9 mouse cellular contexts compared by ENCODE assay signal in the genomic region with DNA sequence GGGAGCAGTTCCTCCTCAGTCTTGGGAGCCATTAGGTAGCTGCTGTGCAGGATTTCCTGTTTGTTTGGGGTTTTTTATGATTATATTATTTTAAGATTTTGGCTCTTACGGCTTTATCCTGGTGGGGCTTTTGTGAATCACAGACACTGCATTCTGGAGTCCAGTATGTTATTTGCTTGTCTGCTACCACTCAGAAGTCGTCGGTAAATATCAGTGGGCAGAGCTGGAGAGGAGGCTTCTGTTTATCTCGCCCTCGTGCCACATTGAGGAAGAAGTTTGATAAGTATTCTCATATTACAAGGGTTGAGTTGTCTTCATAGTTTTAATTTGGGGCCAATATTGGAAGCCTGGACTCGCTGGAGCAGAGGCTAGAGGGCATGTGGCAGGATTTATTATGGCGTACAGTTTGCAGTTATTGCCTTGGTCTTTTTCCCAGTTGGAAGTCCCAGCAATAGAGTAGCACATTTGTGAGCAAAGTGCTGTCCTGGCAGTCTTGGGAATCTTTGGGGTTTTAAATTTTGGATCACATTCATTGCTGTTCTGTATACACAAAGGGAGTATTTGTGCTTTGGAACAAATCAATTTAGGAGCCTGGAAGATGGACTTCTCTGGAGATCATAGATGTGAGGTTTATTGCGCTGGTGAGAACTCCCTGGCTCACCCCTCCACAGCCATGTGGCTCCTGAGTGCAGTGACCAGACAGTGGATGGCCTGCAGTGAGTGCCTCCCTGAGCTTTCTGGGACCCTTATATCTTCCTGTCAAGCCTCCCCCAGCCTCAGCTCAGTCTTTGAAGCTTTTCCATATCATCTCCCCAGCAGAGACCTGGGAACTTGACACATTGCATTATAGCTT.
DNase-seq lines count a peak whose midpoint lies in the region; ATAC-seq and TF ChIP-seq lines count a peak whose summit lies in the region.
"Had no signal": no experiment of that assay in that cellular context is flagged by ENCODE, and none has a peak within 500 bp of the region (broad histone marks: within the 10 kb centered on the region; RNA-seq: fewer than 3 reads in every experiment).

No protein-coding gene starts in this region.

- H3K4me3 ChIP-seq in kidney, adult 2 months (ENCODE audit: insufficient read depth, low read depth, low read length) = no peak overlapping the region
- no peak overlapping the region for H3K4me3 ChIP-seq in embryonic facial prominence, embryonic 14.5 days (ENCODE audit: low read depth, low read length)
- no peak overlapping the region for H3K4me3 ChIP-seq in hindbrain, embryonic 16.5 days (ENCODE audit: low read length)
- no peak overlapping the region for H3K4me3 ChIP-seq in midbrain, embryonic 15.5 days
- no peak overlapping the region for H3K4me3 ChIP-seq in lung, postnatal 0 days (ENCODE audit: low read depth, low read length)
- H3K4me3 ChIP-seq: megakaryocyte, embryonic 14.5 days had no signal

- H3K4me2 ChIP-seq in embryonic facial prominence, embryonic 14.5 days (ENCODE audit: low read depth, low read length) = no peak overlapping the region
- peak overlapping the region; percentile 24 for H3K4me2 ChIP-seq in hindbrain, embryonic 16.5 days (ENCODE audit: low read length)
- peak overlapping the region; percentile 22; the same call in 1 of the 2 replicates for H3K4me2 ChIP-seq in midbrain, embryonic 15.5 days
- H3K4me2 ChIP-seq in lung, postnatal 0 days (replicated peaks; ENCODE audit: low read depth, low read length) = no peak overlapping the region

- H3K9ac ChIP-seq in embryonic facial prominence, embryonic 14.5 days (ENCODE audit: low read depth, low read length) = no peak overlapping the region
- peak overlapping the region; percentile 49 for H3K9ac ChIP-seq in hindbrain, embryonic 16.5 days (ENCODE audit: low read depth, low read length)
- peak overlapping the region; percentile 31 for H3K9ac ChIP-seq in midbrain, embryonic 15.5 days
- no peak overlapping the region for H3K9ac ChIP-seq in lung, postnatal 0 days (replicated peaks; ENCODE audit: low read depth)

- peak; percentile 21 for DNase-seq in kidney, adult 2 months
- no peak for DNase-seq in kidney, adult 11 months
- DNase-seq in embryonic facial prominence, embryonic 14.5 days (ENCODE audit: low spot score) = no peak
- no peak for DNase-seq in layer of hippocampus, postnatal 14 days (ENCODE audit: low spot score in 2 of 2)
- DNase-seq in thymus, postnatal 25 days = no peak
- DNase-seq in lung, postnatal 0 days (ENCODE audit: low spot score) = no peak

- no peak for TF ChIP-seq CTCF in kidney, adult 2 months (conservative IDR thresholded peaks at IDR 0.05; ENCODE audit: insufficient read depth, insufficient read length, low read depth, low read length)
- no peak for TF ChIP-seq CTCF in lung, postnatal 0 days (IDR thresholded peaks at IDR 0.05)

- TF ChIP-seq POLR2A in kidney, adult 2 months (IDR thresholded peaks at IDR 0.05; ENCODE audit: low read depth, low read length) = no peak

- ATAC-seq in embryonic facial prominence, embryonic 14.5 days (ENCODE audit: low read depth) = no peak
- ATAC-seq in hindbrain, embryonic 16.5 days = peak; percentile 51
- 0 out of 2 replicates have a peak, but pooled peaks have one; percentile 2 for ATAC-seq in midbrain, embryonic 15.5 days (replicated peaks)
- ATAC-seq in lung, postnatal 0 days = no peak

- no peaks in the 10 kb centered on the region for H3K4me1 ChIP-seq in kidney, adult 2 months (ENCODE audit: control insufficient read depth, insufficient read depth, low read length)
- peaks cover 15% of the 10 kb centered on the region; the same call in 1 of the 2 replicates for H3K4me1 ChIP-seq in embryonic facial prominence, embryonic 14.5 days (ENCODE audit: control insufficient read depth, insufficient read depth, low read length)
- H3K4me1 ChIP-seq in hindbrain, embryonic 16.5 days (ENCODE audit: control insufficient read depth, insufficient read depth, low read depth, low read length) = peaks cover 38% of the 10 kb centered on the region
- peaks cover 57% of the 10 kb centered on the region for H3K4me1 ChIP-seq in midbrain, embryonic 15.5 days
- no peaks in the 10 kb centered on the region for H3K4me1 ChIP-seq in lung, postnatal 0 days (ENCODE audit: insufficient read depth, low read depth, low read length)

- 56% methylated on average over 8 of the region's 8 CpGs for WGBS in kidney, adult 2 months
- 36% methylated on average over 8 of the region's 8 CpGs for WGBS in embryonic facial prominence, embryonic 14.5 days
- WGBS in hindbrain, embryonic 16.5 days = 17% methylated on average over 8 of the region's 8 CpGs
- WGBS in midbrain, embryonic 15.5 days = 19% methylated on average over 8 of the region's 8 CpGs
- WGBS in lung, postnatal 0 days = 46% methylated on average over 8 of the region's 8 CpGs

- H3K27me3 ChIP-seq in kidney, adult 2 months (replicated peaks; ENCODE audit: control insufficient read depth, insufficient read depth, low read length) = no peaks in the 10 kb centered on the region
- H3K27me3 ChIP-seq in embryonic facial prominence, embryonic 14.5 days (replicated peaks; ENCODE audit: control insufficient read depth, insufficient read depth, low read length) = no peaks in the 10 kb centered on the region
- H3K27me3 ChIP-seq in hindbrain, embryonic 16.5 days (replicated peaks; ENCODE audit: control insufficient read depth, insufficient read depth, low read length) = 0 out of 2 replicates have a peak, but pooled peaks cover 2% of the 10 kb centered on the region
- no peaks in the 10 kb centered on the region for H3K27me3 ChIP-seq in midbrain, embryonic 15.5 days (replicated peaks)
- H3K27me3 ChIP-seq in lung, postnatal 0 days (replicated peaks; ENCODE audit: insufficient read depth, low read length) = no peaks in the 10 kb centered on the region
- H3K27me3 ChIP-seq: megakaryocyte, embryonic 14.5 days had no signal

- no peaks in the 10 kb centered on the region for H3K9me3 ChIP-seq in embryonic facial prominence, embryonic 14.5 days (ENCODE audit: control insufficient read depth, low read length)
- no peaks in the 10 kb centered on the region for H3K9me3 ChIP-seq in hindbrain, embryonic 16.5 days (ENCODE audit: control insufficient read depth, low read length)
- no peaks in the 10 kb centered on the region for H3K9me3 ChIP-seq in midbrain, embryonic 15.5 days
- H3K9me3 ChIP-seq in lung, postnatal 0 days (ENCODE audit: low read length) = no peaks in the 10 kb centered on the region
- H3K9me3 ChIP-seq: megakaryocyte, embryonic 14.5 days had no signal

- TF ChIP-seq EP300 in lung, postnatal 0 days (IDR thresholded peaks at IDR 0.05) = no peak

- H3K36me3 ChIP-seq in kidney, adult 2 months (ENCODE audit: control insufficient read depth, insufficient read depth, low read length) = no peaks in the 10 kb centered on the region
- H3K36me3 ChIP-seq in embryonic facial prominence, embryonic 14.5 days (ENCODE audit: control insufficient read depth, insufficient read depth, low read length) = no peaks in the 10 kb centered on the region
- no peaks in the 10 kb centered on the region for H3K36me3 ChIP-seq in hindbrain, embryonic 16.5 days (ENCODE audit: control insufficient read depth, insufficient read depth, low read length)
- no peaks in the 10 kb centered on the region for H3K36me3 ChIP-seq in midbrain, embryonic 15.5 days (replicated peaks)
- no peaks in the 10 kb centered on the region for H3K36me3 ChIP-seq in lung, postnatal 0 days (ENCODE audit: insufficient read depth, low read length)

- H3K27ac ChIP-seq in kidney, adult 2 months (ENCODE audit: insufficient read depth, low read depth, low read length) = no peak overlapping the region
- H3K27ac ChIP-seq in embryonic facial prominence, embryonic 14.5 days (replicated peaks; ENCODE audit: low read depth, low read length) = peak overlapping the region; percentile 71
- peak overlapping the region; percentile 82 for H3K27ac ChIP-seq in hindbrain, embryonic 16.5 days (ENCODE audit: low read depth, low read length)
- H3K27ac ChIP-seq in midbrain, embryonic 15.5 days = peak overlapping the region; percentile 92
- no peak overlapping the region for H3K27ac ChIP-seq in lung, postnatal 0 days (ENCODE audit: low read length)

Comparison
In these comparisons a context has a peak if more than half of its experiments do, and no peak if none do; other contexts are left out.
1. H3K27ac ChIP-seq: peak in embryonic facial prominence, embryonic 14.5 days (single experiment), hindbrain, embryonic 16.5 days (single experiment) and midbrain, embryonic 15.5 days (single experiment); none in kidney, adult 2 months (single experiment) and lung, postnatal 0 days (single experiment).
2. ATAC-seq: peak in hindbrain, embryonic 16.5 days (single experiment) and midbrain, embryonic 15.5 days (single experiment); none in embryonic facial prominence, embryonic 14.5 days (single experiment) and lung, postnatal 0 days (single experiment).
3. H3K4me2 ChIP-seq: peak in hindbrain, embryonic 16.5 days (single experiment) and midbrain, embryonic 15.5 days (single experiment); none in embryonic facial prominence, embryonic 14.5 days (single experiment) and lung, postnatal 0 days (single experiment).
4. H3K9ac ChIP-seq: peak in hindbrain, embryonic 16.5 days (single experiment) and midbrain, embryonic 15.5 days (single experiment); none in embryonic facial prominence, embryonic 14.5 days (single experiment) and lung, postnatal 0 days (single experiment).